Mouse (Mus musculus) granulocyte monocyte progenitor cell, adult 5-6 weeks (primary cell): ENCODE results near the gene Nox4. TPM values are rescaled to one million over a fixed set of nuclear protein-coding genes. Genes with fewer than 3 reads are reported as not detected.

ENCODE experiments used
- ATAC-seq: replicated peaks from 2 replicates; pipeline ENCODE4 v1.8.0; 2016; ENCODE audit warnings: mild to moderate bottlenecking, moderate TSS enrichment, inconsistent platforms; ENCODE audit not compliant: poor library complexity, severe bottlenecking
- total RNA-seq, 2 experiments: library from RNA; stranded (forward) in 1 of 2; stranded (reverse) in 1 of 2; fragments of 200-712, 200-1000 nt in 1 of 2; fragments of >200 nt in 1 of 2; fragmentation: Nextera tagmentation in 1 of 2; gene quantifications; 2 replicates each; pipeline ENCODE4 v1.2.3; 2014 to 2017

The Nox4 gene
- total RNA-seq (2014; fragmentation: Nextera tagmentation) (not detected in 2 replicates), total RNA-seq (2017) (not detected in 2 replicates)

DNA sequence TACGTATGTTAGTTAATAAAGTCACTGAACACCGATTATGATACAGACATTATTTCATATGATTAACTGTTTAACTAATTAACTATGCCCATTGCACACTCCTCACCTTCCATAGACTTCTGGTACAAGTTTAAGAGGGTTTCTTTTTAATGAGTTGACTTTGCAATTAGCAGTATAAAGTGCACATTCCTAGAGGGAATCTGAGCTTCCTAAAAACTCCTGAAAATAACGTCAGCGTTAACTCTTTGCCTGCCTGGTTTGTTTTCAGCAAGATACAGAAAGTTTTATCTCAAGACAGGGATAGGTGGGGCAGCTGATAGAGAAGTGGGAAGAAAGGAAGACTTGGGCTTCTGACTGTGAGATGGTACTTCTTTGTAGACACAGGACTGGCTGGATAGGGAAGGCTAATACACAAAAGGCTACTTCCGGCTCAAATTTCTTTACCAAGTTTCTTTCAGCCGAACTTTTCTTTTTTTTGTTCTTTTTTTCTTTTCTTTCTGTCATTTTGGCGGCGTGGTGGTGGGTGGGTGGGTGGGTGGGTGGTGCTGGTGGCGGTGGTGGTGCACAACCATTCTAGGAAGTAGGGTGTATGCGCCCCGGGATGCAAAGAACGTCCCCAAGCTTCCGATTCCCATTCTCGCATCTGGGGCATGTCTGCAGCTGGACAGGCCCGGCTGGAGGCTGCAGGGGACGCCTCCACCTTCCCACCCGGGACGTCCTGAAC lies at the start of gene Nox4:
Gene Nox4 (plus strand): TSS at position 241 of the 724 bp plus-strand sequence.
- ATAC-seq: no peak

DNA sequence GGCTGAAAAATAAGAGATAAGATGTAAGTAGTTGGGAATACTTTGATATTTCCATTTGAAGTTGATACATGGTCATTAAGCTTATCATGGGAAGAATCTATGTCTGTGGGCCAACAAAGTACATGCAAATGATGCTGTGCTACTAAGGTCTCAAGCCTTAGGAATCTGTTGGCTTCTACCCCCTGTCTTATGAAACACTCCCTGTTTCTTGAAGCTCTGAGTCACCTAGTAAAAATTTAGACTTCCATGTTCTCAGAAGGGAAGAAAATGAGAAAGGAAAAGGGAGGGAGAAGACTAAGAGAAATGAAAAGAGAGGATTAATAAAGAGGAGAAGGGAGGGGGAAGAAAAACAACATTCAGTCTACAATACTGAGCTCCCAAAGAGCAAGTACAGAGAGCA lies 41.1 kb upstream of the Nox4 start:
- no peak for ATAC-seq

GRCm38 (mm10) chr7:87221712-87222111 lies 24.2 kb upstream of the Nox4 start:
- ATAC-seq: no peak

GRCm38 (mm10) chr7:87222751-87223150 lies 23.1 kb upstream of the Nox4 start:
- ATAC-seq: no peak

GRCm38 (mm10) chr7:87225617-87226016 lies 20.3 kb upstream of the Nox4 start:
- no peak for ATAC-seq

DNA sequence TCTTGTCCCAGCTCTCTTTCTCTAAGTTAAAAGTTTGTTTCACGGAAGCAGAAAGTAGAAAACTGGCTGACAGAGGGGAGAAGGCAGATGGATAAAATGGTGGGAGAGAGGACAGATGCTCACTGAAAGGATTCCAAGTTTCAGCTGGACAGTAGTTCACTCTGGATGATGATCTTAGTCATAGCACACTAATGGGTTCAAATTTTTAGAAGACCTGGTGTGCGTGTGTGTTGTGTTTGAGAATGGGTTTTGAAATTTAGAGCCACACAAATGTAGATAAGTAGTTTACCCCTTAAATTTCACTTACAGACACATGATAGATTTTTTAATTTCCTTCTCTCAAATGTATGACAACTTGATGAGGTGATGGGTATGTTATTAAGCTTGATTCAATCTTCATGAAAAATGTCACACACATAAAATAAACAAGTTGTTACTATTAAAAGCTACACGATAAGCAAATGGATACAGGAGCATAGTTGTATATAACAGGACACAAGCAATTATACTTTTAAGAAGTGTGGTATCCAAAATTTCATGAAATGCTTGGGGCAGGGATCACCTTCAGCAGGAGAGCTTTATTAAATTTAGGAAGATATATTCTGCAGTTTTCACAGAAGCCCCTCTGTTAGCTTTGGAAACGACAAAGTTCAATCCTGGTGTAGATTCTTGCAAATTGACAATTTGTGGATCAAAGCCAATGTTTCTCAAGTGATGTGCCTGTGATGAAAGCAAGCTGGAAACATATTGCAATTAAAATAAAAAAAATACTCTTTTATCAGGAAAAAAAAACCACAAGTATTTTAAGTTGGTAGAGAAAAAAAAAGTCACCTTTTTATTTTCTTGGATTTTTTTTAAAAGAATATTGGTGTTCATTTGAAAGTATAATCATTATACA lies 18.6 kb upstream of the Nox4 start:
- no peak for ATAC-seq

DNA sequence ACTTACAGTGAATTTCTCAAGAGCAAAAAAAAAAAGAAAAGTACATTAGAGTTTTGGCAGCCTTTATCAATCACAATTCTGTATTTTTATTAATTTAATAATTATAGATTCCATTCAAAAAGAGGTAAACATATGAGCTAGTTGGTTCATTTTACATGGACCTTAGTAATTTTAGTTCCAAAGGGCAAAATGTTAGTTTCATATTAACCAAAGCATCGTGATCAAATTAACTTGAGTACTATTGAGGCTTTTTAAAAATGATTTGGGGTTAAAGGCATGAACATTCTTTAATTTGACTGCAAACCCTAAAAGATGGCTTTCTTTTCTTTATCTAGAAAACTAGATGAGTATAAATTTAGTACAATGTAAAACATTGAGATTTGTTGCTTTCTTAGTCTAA lies 16.4 kb upstream of the Nox4 start:
- no peak for ATAC-seq

DNA sequence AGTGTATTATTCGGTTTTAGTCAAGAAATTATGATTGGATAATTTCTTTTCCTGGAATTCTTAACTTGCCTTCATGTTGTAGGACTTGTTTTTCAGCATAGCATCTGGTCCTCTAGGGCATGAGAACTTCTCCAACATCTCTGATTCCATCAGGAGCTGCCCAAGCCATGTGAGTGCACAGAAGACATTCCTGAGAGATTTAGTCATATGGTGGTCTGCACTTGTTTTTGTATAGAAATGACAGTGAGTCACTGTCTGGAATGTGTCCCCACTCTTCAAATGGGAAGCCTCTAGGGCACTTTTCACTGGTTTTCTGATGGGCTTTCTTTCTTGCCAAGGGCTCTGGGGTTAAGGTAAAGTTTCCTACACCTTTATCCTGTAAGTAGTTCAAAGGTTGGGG lies 4.8 kb upstream of the Nox4 start:
- ATAC-seq: no peak

GRCm38 (mm10) chr7:87246580-87246934 lies 661 bp downstream of the Nox4 start:
- peak; percentile 12; the same call in 1 of the 2 replicates for ATAC-seq

GRCm38 (mm10) chr7:87246940-87247339 lies 1.0 kb downstream of the Nox4 start:
- no peak for ATAC-seq

GRCm38 (mm10) chr7:87247926-87248325 lies 2.0 kb downstream of the Nox4 start:
- no peak for ATAC-seq

DNA sequence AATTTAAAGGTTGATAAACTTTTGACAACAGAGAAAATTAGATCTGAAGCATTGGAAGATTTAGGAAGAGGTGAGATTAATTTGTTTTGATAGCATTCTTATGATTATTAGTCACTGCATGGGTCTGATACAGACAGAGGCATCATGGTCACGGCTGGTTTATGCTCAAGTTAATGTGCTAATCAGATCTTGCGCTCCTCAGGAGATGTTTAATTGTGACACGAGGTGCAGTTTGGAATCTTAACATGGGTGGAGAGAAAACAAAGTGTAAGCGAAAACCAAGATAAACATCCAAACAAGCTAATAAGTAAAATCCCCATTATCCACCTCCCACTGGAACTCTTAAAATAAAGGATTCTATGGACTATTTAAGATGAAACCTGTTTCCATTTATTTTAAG lies 6.2 kb downstream of the Nox4 start:
- ATAC-seq: no peak

DNA sequence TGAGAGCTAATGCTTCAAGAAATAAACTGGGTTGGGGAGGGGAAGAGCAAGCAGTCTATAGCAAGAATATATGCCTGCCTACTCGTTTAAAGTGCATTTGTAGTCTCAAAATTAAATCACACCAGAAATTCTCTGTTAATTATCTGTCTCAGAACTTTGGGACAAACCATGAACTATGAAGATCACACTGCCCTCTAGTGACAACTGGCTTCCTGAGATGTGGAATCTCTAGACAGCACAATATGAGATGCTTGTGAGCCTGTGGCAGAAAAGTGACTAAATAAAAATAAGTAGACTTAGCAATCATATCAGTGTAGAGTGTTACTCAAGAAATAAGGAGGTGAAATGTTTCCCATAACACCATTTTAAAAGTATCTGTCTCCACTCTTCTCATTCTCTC lies 31.3 kb downstream of the Nox4 start:
- no peak for ATAC-seq

DNA sequence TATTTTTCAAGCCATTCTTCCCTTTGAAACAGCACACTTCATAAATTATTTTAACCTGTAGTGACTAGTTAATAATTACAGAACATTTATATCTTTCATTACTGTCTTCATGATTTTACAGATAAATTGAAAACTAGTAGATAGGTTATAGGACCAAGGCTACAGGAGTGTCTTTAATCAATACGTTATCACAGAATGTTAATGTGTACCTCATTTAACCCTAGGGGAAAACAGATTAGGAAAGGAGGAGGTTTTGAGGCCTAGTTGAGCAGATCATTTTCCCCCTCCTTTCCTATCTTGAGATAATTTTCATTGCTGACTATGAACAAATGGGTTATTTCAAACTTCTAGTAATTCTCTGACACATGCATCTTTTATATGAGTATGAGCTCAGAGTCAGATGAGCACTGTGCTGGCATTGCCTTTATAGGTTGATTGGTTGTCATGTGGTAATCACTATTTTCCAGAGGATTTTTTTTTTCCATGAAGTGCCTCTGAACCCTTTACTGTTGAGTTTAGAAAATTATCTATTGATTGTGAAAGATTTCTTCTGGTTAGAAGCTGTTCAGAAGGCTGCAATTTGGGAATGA lies 57.9 kb downstream of the Nox4 start:
- no peak for ATAC-seq

- ATAC-seq: no peak
Measured at GRCm38 (mm10) chr7:87321571-87321970, 75.7 kb downstream of the Nox4 start.

GRCm38 (mm10) chr7:87322085-87322484 lies 76.2 kb downstream of the Nox4 start:
- no peak for ATAC-seq

DNA sequence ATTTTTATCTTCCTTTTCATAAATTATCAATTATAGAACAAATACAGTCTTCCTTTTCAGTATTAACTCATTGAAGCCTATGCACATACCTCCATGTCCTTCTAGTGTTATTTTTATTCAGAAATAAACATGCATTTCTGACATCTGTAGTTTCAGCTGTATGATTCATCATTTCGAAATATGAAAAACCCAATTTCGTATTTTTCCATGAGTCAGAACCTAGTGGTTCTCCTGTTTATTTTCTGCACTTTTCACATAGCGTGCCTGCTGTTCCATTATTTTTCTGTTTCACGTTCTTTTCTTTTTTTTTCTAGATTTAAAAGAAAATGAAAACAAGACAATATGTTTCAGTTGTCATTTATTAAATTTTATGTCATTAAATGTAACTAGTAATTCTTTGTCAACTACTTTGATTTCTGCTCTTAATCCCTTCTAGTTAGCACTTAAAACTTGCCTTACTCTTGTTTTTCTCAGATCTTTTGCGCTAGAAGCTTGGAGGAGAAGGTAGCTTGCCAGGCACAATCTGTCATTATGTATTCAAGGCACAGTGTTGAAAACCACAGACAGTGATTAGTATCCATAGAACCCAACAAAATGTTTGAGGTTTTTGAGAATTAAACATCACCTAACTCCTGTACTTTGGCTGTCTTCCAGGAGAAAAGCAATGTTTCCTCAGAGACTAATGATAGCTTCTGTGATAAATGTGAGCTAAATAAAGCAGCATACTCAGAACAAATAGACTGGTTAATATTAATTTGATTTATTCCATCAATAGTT lies 85.1 kb downstream of the Nox4 start:
- no peak for ATAC-seq

GRCm38 (mm10) chr7:87345598-87345997 lies 99.7 kb downstream of the Nox4 start:
- no peak for ATAC-seq

DNA sequence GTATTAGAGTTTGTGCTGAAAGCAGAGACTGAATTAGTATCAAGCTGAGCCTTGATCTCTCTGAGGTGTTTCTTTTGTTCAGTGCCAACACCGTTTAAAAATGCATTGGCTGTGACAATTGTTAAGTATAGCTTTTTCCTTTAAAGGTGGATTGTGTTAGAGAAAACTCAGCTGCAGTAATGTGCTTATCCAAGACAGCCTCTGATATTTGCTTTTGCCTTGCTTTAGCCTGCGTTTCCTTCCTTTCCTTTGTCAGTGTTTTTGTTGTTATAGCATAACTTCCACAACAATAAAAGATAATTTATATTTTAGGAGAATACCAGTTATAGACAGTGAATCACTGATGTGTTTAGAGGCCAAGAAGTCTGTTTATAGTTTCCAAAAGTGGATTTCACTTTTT lies 106.9 kb downstream of the Nox4 start:
- no peak for ATAC-seq

- no peak for ATAC-seq
Measured at GRCm38 (mm10) chr7:87367834-87368233, 121.9 kb downstream of the Nox4 start.
